27 mouse cellular contexts compared by ENCODE assay signal in the genomic region with DNA sequence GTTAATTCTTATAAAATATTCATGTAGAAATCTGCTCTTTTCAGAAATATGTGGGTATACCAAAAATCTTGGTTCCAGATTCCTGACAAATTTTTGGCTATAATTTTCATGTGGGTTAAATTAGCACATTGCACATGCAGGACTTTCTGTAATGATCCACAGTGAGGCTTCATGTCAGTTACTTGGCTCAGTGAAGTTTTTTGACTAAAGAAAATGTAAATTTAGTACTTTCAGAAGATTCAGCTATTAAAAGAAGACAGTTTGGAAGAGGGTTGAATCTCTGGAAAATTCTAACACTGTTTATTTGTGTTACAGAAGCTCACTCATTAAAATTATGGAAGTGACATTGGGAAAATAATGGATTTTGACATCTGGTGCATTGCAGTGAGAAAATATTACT.
DNase-seq lines count a peak whose midpoint lies in the region; ATAC-seq lines count a peak whose summit lies in the region.
"Had no signal": no experiment of that assay in that cellular context is flagged by ENCODE, and none has a peak within 500 bp of the region (broad histone marks: within the 10 kb centered on the region; RNA-seq: fewer than 3 reads in every experiment).

No protein-coding gene starts in this region.

- H3K9me3 ChIP-seq in forebrain, embryonic 13.5 days (replicated peaks), result no peaks in the 10 kb centered on the region
- no peaks in the 10 kb centered on the region for H3K9me3 ChIP-seq in forebrain, embryonic 11.5 days (ENCODE audit: control insufficient read depth, low read length)
- no peaks in the 10 kb centered on the region for H3K9me3 ChIP-seq in forebrain, embryonic 16.5 days (ENCODE audit: control insufficient read depth, low read length)
- H3K9me3 ChIP-seq in midbrain, embryonic 15.5 days, result no peaks in the 10 kb centered on the region
- H3K9me3 ChIP-seq: embryonic facial prominence, embryonic 12.5 days; embryonic facial prominence, embryonic 15.5 days; heart, embryonic 12.5 days; heart, embryonic 15.5 days; hindbrain, embryonic 10.5 days; hindbrain, embryonic 13.5 days; intestine, embryonic 15.5 days had no signal

- H3K27ac ChIP-seq in forebrain, embryonic 13.5 days, result no peak overlapping the region
- H3K27ac ChIP-seq in forebrain, embryonic 11.5 days (ENCODE audit: low read depth, low read length), result no peak overlapping the region
- no peak overlapping the region; the same call in 1 of the 2 replicates for H3K27ac ChIP-seq in forebrain, embryonic 16.5 days (ENCODE audit: low read length)
- H3K27ac ChIP-seq in midbrain, embryonic 15.5 days, result no peak overlapping the region
- H3K27ac ChIP-seq: embryonic facial prominence, embryonic 12.5 days; embryonic facial prominence, embryonic 15.5 days; heart, embryonic 15.5 days; hindbrain, embryonic 10.5 days; hindbrain, embryonic 13.5 days; intestine, embryonic 15.5 days had no signal

- no peak overlapping the region for H3K4me2 ChIP-seq in forebrain, embryonic 13.5 days
- H3K4me2 ChIP-seq in forebrain, embryonic 11.5 days (ENCODE audit: low read depth, low read length, severe bottlenecking), result no peak overlapping the region
- no peak overlapping the region for H3K4me2 ChIP-seq in forebrain, embryonic 16.5 days (ENCODE audit: low read length)
- H3K4me2 ChIP-seq in midbrain, embryonic 15.5 days, result no peak overlapping the region
- H3K4me2 ChIP-seq: embryonic facial prominence, embryonic 12.5 days; embryonic facial prominence, embryonic 15.5 days; heart, embryonic 12.5 days; heart, embryonic 15.5 days; hindbrain, embryonic 13.5 days; intestine, embryonic 15.5 days had no signal

- no peaks in the 10 kb centered on the region for H3K36me3 ChIP-seq in forebrain, embryonic 13.5 days (ENCODE audit: poor library complexity, severe bottlenecking)
- no peaks in the 10 kb centered on the region for H3K36me3 ChIP-seq in forebrain, embryonic 11.5 days (ENCODE audit: control insufficient read depth, insufficient read depth, low read length)
- no peaks in the 10 kb centered on the region for H3K36me3 ChIP-seq in forebrain, embryonic 16.5 days (ENCODE audit: control insufficient read depth, insufficient read depth)
- H3K36me3 ChIP-seq in midbrain, embryonic 15.5 days (replicated peaks), result no peaks in the 10 kb centered on the region
- H3K36me3 ChIP-seq: embryonic facial prominence, embryonic 12.5 days; embryonic facial prominence, embryonic 15.5 days; heart, embryonic 12.5 days; heart, embryonic 15.5 days; hindbrain, embryonic 10.5 days; hindbrain, embryonic 13.5 days; intestine, embryonic 15.5 days had no signal

- H3K4me3 ChIP-seq in forebrain, embryonic 13.5 days, result no peak overlapping the region
- no peak overlapping the region for H3K4me3 ChIP-seq in forebrain, embryonic 11.5 days (ENCODE audit: low read depth, low read length)
- H3K4me3 ChIP-seq in forebrain, embryonic 16.5 days (replicated peaks; ENCODE audit: low read length), result no peak overlapping the region
- H3K4me3 ChIP-seq in midbrain, embryonic 15.5 days, result no peak overlapping the region
- H3K4me3 ChIP-seq: embryonic facial prominence, embryonic 12.5 days; embryonic facial prominence, embryonic 15.5 days; heart, embryonic 12.5 days; heart, embryonic 15.5 days; hindbrain, embryonic 10.5 days; hindbrain, embryonic 13.5 days; intestine, embryonic 15.5 days had no signal

- H3K9ac ChIP-seq in forebrain, embryonic 13.5 days, result no peak overlapping the region
- H3K9ac ChIP-seq in forebrain, embryonic 11.5 days (ENCODE audit: low read length), result no peak overlapping the region
- H3K9ac ChIP-seq in forebrain, embryonic 16.5 days (replicated peaks; ENCODE audit: low read depth, low read length), result no peak overlapping the region
- no peak overlapping the region for H3K9ac ChIP-seq in midbrain, embryonic 15.5 days
- H3K9ac ChIP-seq: embryonic facial prominence, embryonic 12.5 days; embryonic facial prominence, embryonic 15.5 days; heart, embryonic 12.5 days; heart, embryonic 15.5 days; hindbrain, embryonic 13.5 days; intestine, embryonic 15.5 days had no signal

- H3K4me1 ChIP-seq in forebrain, embryonic 13.5 days, result no peaks in the 10 kb centered on the region
- no peaks in the 10 kb centered on the region for H3K4me1 ChIP-seq in forebrain, embryonic 11.5 days (replicated peaks; ENCODE audit: control insufficient read depth, insufficient read depth, low read length)
- H3K4me1 ChIP-seq in forebrain, embryonic 16.5 days (replicated peaks; ENCODE audit: control insufficient read depth, insufficient read depth, low read length), result no peaks in the 10 kb centered on the region
- H3K4me1 ChIP-seq in midbrain, embryonic 15.5 days, result no peaks in the 10 kb centered on the region
- H3K4me1 ChIP-seq: embryonic facial prominence, embryonic 12.5 days; embryonic facial prominence, embryonic 15.5 days; heart, embryonic 12.5 days; heart, embryonic 15.5 days; hindbrain, embryonic 10.5 days; hindbrain, embryonic 13.5 days; intestine, embryonic 15.5 days had no signal

- H3K27me3 ChIP-seq in forebrain, embryonic 13.5 days, result no peaks in the 10 kb centered on the region
- no peaks in the 10 kb centered on the region for H3K27me3 ChIP-seq in forebrain, embryonic 11.5 days (ENCODE audit: control insufficient read depth, insufficient read depth, low read length)
- H3K27me3 ChIP-seq in forebrain, embryonic 16.5 days (replicated peaks; ENCODE audit: control insufficient read depth, insufficient read depth, low read length), result no peaks in the 10 kb centered on the region
- H3K27me3 ChIP-seq in midbrain, embryonic 15.5 days (replicated peaks), result no peaks in the 10 kb centered on the region
- H3K27me3 ChIP-seq: embryonic facial prominence, embryonic 12.5 days; embryonic facial prominence, embryonic 15.5 days; heart, embryonic 12.5 days; heart, embryonic 15.5 days; hindbrain, embryonic 13.5 days; intestine, embryonic 15.5 days had no signal

- peak; percentile 50; the same call in 1 of the 2 replicates for ATAC-seq in forebrain, embryonic 13.5 days
- ATAC-seq in forebrain, embryonic 11.5 days (replicated peaks; ENCODE audit: low FRiP score), result no peak
- ATAC-seq in frontal cortex, adult (ENCODE audit: low TSS enrichment), result peak; percentile 59; the same call in 1 of the 2 replicates
- ATAC-seq in forebrain, embryonic 16.5 days, result peak; percentile 82
- no peak for ATAC-seq in midbrain, embryonic 15.5 days (replicated peaks)
- ATAC-seq: activated CD4-positive, CD25-positive, alpha-beta regulatory T cell, adult 4 months; hindbrain, embryonic 16.5 days; intestine, embryonic 15.5 days had no signal

- no peak for DNase-seq in forebrain, embryonic 11.5 days (ENCODE audit: low spot score)
- DNase-seq in frontal cortex, postnatal 36 days (ENCODE audit: low spot score in 2 of 2), result no peak
- peak; percentile 45 for DNase-seq in brain, adult 2 months (ENCODE audit: low read depth, low spot score)
- no peak for DNase-seq in cerebellum, postnatal 10 days
- DNase-seq: adrenal gland, adult 8-10 months; adrenal gland, postnatal 25 days; cerebellum, adult 11-12 months; cerebellum, adult 8-10 months; cerebellum, postnatal 14 days; gastrocnemius, postnatal 25 days; heart, adult 18-20 months; heart, postnatal 10 days; heart, postnatal 36 days; kidney, adult 11 months had no signal

Comparison
In these comparisons a context has a peak if more than half of its experiments do, and no peak if none do; other contexts are left out.
1. ATAC-seq: peak in forebrain, embryonic 13.5 days (single experiment), frontal cortex, adult (single experiment) and forebrain, embryonic 16.5 days (single experiment); none in forebrain, embryonic 11.5 days (single experiment) and midbrain, embryonic 15.5 days (single experiment).